Mouse (Mus musculus) gastrocnemius, adult 18-20 months (tissue): ENCODE data around the gene Nupl2. TPM values are rescaled to one million over a fixed set of nuclear protein-coding genes. Genes with fewer than 3 reads are reported as not detected.

Experiments
- DNase-seq: peaks from one replicate; pipeline ENCODE4 v3.0.0; 2021; ENCODE audit warnings: low spot score
- long read RNA-seq, 2 experiments: library from polyadenylated mRNA; stranded (forward); transcript quantifications; one replicate each; pipeline ENCODE4 v2.0.0; 2021
- total RNA-seq, 2 experiments: library from RNA; stranded (reverse); gene quantifications; 2 replicates each; pipeline ENCODE4 v1.2.3; 2021

Gene Nupl2
- total RNA-seq: 1 to 10 TPM; 5.3 to 6.4 TPM
- long read RNA-seq, experiment 1, transcript Nupl2-201 (7 exons, 2,914 nt): major isoform, 7 of 7 reads
- long read RNA-seq, experiment 1, partial matches to known transcripts: 0 of 7 reads
- long read RNA-seq, experiment 1, other reads (novel, unspliced or antisense): 0 of 7 reads
- long read RNA-seq, experiment 2, transcript Nupl2-201 (7 exons, 2,914 nt): major isoform, 5 of 8 reads
- long read RNA-seq, experiment 2, partial matches to known transcripts: 0 of 8 reads
- long read RNA-seq, experiment 2, other reads (novel, unspliced or antisense): 1 of 8 reads

DNA sequence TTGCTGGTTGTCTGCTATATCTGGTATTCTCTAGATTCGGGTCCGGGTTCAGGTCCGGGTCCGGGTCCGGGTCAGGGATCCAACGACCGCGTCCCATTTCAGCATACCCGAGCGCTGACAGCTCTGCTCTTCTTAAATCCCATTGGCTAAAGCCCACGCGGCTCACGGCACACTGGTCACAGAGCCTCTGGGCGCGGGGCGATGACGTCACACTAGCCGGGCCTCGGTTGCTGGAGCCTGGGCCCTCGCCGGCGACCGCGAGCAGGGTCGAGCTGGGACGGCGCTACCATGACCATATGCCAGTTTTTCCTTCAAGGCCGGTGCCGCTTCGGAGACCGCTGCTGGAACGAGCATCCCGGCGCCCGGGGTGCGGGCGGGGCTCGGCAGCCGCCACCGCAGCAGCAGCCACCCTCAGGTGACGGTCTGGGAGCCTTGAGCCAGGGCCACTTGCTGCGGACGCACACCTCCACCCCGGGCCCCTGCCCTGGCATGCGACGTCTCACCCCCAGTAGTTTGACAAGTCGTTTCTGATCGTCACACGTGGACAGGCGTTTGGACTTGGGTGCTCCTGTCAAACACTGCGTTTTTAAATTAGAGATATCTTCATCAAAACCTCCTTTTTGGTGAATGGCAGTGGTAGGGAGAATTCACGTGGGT, at the start of gene Nupl2:
Gene Nupl2 (plus strand): TSS at position 175 of the 657 bp plus-strand sequence.
- DNase-seq: peak; percentile 94

DNA sequence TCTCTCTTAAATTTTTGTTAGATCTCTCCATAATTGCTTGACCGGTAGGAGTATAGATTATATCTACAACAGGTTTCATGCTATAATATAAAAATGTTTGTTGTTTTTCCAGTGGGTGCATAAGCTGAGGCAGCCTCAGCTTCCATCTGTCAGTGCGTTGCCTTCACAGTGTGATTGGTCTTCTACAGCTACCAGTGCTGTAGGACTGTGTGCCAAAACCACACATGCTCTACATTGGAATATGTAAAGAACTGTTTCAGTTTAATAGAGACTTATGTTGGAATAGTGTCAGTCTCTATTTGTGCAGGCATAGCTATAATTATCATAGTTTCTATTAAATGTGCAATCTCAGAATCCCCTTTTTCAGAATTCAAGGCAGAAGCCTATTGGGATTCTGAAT, 42.5 kb upstream of the Nupl2 start:
- DNase-seq: no peak

DNA sequence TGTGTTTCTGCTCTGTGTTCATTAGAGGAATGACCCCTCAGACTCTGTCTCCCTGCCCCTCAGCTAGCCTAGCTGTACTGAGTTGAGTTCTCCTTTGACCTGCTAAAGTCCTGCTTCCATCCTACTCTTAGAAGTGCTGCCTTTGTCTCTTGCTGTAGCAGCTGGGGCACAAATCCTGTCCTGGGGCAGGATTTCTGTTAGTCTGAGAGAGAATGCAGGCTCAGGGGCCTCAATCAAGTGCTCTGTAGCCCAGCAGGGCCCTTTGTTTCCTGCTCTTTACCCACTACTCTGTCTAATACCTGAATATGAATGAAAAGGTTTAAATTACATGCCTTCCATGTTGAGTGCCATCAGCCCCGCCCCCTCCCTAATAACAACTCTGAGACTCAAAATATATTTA, 40.6 kb upstream of the Nupl2 start:
- DNase-seq: no peak

GRCm38 (mm10) chr5:24124579-24125276, 40.0 kb upstream of the Nupl2 start:
- DNase-seq: no peak

DNA sequence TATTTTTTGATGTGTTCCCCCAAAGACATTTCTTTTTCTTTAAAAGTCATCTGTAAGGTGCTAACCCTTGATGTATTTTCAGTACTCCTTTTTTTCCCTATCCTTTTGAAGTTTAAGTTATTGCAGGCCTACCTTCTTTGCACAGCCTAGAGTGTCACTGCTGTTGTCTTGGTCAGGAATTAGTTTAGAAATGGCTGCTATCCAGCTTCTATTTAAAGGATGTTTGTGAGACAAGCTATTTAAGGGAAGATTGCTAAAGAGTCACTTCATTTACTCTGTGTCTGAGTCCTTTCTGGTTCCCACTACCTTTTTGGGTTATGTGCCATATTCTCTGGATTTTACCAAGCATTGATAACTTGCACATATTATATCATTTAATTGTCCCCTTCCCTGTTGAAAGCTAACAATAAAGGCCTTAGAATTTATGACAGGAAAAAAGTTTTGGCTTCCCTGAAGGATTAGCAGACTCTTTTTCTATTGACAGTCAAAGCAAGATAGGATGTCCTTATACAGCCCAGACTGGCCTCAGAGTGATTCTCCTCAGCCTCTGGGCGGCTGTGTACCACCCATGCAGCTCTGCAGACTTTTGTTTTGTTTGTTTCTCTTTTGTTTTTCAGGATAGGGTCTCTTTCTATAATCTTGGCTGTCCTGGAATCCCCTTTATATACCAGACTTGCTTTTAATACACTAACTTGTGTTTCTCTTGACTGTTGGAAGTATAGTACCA, 38.7 kb upstream of the Nupl2 start:
- DNase-seq: peak; percentile 33

DNA sequence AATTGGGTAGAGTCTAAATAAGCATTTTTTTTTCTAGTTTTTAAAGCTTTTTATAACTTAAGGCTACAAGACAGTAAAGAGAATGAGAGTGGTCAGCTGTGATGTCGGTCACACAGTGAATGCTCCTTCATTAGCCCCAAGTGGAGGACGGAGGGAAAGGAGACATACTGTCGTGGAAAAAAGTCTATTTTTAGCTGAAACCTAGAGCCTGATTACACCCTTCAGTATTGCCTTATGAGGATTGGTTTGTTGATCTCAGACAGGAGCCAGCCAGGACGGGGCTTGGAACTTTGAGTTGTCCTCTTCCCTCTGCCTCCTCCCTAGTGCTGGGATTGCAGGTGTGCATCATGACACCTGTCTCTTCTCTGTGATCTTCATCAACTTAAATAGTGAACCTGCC, 37.8 kb upstream of the Nupl2 start:
- DNase-seq: peak; percentile 16

DNA sequence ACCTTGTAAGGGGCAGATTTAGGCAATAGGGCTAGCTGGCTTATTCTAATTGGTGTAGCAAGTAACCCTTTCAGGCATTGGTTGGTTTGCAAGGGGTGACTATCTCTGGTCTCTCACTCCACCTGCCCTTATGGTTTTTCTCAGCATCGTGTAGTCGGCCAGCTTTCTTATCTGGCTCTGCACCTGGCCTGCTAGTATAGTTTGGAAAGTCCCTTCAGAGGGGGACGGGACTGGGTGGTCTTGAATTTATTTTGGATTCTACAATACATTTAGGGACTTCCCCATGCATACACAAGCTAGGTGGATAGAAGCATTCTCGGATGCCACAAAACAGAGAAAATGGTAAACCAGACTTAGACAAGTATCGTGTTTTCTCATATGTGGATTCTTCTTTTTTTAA, 17.8 kb upstream of the Nupl2 start:
- DNase-seq: no peak

DNA sequence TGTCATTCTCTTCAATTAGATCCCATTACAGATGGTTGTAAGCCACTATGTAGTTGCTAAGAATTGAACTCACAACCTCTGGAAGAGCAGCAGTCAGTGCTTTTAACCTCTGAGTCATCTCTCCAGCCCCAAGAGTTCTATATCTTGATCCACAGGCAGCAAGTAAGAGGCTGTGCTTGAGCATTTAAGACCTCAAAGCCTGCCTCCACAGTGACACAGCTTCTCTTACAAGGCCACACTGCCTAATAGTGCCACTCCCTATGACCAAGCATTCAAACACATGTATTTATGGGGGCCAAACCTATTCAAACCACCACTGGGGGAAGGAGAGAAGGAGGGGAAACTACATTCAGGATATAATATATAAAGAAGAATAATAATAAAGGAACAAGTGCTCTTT, 12.6 kb upstream of the Nupl2 start:
- no peak for DNase-seq

DNA sequence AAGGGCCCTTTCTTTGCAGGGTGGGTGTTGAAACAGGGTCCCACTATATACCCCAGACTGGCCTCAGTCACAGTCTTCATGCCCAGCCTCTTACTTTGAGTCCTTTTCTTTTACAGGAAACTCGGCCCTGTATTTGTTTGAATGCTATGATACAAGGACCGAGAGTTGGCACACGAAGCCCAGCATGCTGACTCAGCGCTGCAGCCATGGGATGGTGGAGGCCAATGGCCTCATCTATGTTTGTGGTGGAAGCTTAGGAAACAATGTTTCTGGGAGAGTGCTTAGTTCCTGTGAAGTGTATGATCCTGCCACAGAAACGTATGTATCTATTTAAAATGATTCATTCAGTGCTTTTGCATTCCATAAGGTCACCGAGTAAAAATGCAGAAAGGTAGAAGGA, 8.0 kb upstream of the Nupl2 start:
- no peak for DNase-seq

GRCm38 (mm10) chr5:24167263-24167662, 2.5 kb downstream of the Nupl2 start:
- DNase-seq: no peak

DNA sequence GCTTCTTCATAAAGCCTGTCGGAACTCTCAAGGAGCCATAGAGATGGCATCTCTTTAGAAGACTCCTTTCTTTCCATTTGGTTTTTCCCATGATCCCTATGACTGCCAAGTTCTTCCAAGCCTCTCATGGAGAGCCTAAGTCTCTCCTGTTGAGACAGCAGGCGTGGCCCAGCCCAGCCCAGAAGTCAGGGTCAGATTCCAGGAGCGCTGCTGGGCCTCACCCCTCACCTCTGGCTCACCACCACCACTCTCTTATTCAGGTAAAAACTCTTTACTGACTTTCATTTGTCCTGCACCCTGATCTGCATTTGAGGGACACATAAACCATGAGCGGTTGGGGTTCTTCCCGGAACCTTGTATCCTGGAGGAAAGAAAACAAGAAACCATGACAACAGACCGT, 5.1 kb downstream of the Nupl2 start:
- no peak for DNase-seq

GRCm38 (mm10) chr5:24172092-24172491, 7.3 kb downstream of the Nupl2 start:
- DNase-seq: no peak

DNA sequence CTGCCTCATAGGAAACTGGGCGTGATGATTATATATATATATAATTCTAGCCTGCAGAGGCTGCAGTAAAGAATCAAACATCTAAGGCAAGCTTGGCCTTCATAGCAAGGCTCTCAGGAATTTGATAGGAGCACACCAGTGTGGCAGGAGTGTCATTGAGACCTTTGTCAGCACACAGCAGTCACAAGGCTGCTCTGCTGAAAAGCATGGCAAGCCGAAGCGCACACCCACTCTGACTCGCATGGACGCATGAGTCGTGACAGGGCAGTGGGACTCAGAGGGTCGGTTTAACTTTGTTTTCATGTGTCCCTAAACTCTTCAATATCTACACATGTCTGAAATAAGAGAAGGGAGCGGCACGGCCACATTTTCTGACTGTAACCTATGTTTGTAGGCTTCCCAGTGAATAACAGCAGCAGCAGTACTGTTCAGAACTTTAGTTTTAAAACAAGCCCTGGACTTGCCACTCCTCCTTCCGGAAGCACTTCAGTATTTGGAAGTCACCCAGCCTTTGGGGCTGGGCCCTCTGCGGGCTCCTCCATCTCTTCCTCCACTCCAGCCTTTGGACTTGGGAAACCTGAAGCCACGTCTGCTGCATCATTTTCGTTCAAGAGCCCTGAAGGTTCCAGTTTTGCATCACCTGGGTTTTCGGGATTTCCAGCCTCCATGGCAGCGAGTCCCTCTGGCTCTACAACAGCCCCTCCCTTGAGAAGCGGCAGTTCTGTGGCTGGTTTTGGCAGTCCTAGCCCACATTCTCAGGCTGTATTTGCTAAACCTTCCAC, 16.9 kb downstream of the Nupl2 start:
- DNase-seq: no peak

DNA sequence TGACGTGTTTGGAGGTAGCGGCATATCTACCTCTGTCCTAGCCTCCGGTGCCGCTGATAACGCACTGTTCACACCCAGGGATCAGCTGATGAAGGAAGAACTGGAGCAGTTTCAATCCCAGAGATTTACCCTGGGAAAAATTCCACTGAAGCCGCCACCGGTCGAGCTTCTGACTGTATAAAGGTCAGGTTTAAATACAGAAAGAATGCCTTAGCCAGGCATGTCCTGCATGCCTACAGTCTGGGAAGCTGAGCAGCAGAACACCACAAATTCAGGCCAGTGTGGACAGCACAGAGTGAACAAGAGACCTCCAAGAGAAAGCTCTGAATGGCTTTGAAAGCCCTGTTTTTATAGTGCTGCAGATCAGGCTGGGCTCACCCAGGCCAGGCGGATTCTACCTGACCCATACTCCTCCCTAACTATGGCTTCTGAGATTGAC, 17.6 kb downstream of the Nupl2 start:
- no peak for DNase-seq

- no peak for DNase-seq
These were observed 18.3 kb downstream of the Nupl2 start for GRCm38 (mm10) chr5:24183096-24183495.

DNA sequence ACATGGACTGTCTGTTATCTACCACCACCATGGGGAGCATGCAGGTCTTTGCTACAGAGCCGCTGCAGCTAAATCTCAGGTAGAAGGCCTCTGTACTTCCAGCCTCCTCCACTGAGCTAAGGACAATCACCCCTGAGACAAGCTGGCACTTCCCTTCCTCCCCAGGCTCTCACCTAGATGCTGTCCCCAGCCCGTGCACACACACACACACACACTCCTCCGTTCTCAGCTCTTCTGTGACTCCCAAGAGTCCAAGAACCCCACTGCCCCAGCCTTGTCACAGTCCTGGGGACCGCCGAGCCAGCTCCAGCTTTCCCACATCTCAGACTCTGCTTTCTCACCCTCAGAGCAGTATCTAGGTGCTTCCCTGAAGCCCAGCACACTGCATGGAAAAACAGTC, 19.2 kb downstream of the Nupl2 start:
- DNase-seq: no peak

DNA sequence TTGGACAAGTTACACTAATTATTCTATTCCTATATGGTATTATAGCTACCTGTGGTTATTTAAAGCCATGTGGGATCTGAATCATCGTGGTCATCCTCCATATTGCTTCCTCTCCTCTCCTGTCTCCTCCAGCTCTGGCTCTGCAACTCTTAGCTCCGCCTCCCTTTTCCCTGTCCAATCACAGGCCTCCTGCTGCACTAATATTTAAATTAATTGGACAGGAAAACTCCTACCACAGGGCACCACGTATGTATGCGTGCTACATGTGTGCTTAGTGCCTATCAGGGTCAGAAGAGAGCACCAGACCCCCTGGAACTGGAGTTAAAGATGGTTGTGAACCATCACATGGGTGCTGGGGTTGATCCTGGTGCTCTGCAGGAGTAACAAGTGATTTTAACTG, 23.7 kb downstream of the Nupl2 start:
- DNase-seq: no peak

DNA sequence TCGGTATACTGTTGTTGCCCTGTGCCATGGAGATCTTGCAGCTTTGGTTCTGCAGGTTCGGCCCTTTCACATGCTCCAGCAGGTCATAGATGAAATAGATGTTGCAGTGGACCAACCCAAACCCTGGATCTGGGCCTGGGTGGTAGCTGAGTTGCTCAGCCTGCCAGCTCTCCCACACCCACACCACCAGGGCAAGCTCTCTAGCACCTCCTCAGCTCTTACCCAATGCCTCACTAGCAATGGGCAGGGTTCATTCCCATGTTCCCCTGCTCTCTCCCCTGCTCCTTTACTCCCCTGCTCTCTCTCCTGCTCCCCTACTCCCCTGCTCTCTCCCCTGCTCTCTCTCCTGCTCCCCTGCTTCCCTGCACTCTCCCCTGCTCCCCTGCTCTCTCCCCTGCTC, 27.1 kb downstream of the Nupl2 start:
- DNase-seq: no peak

DNA sequence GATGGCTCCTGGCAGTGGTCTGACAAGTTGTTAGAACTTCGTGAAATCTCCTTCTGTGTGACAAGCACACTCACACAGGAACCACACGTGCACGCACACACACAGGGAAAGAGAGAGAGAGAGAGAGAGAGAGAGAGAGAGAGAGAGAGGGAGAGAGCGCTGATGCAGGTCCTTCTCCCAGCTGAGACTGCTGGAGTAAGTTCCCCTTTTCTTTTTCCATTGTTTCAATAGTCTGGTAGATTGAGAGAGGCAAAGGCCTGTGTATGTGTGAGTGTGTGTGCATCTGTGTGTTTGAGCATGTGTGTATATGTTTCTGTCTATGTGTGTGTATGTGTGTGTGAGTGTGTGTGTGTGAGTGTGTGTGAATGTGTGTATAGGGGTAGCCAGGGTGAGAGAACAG, 36.2 kb downstream of the Nupl2 start:
- no peak for DNase-seq

GRCm38 (mm10) chr5:24202492-24202891, 37.7 kb downstream of the Nupl2 start:
- no peak for DNase-seq

GRCm38 (mm10) chr5:24203266-24203665, 38.5 kb downstream of the Nupl2 start:
- no peak for DNase-seq
